Mouse (Mus musculus): ENCODE measurements at regions not wholly inside any gene's neighbourhood (a gene's known extent, or its start where the extent isn't known, plus 50 kb on each side); places are given as distances from the start of the nearest gene placed in this dataset.

- H3K4me3 ChIP-seq (ENCODE audit: insufficient read depth in 1 of 2, low read depth in 1 of 2, low read length in 2 of 2, poor library complexity in 1 of 2, severe bottlenecking in 1 of 2) = no peak overlapping the region
- H3K9ac ChIP-seq (ENCODE audit: insufficient read depth, low read depth, low read length, poor library complexity, severe bottlenecking) = no peak overlapping the region
- H3K4me1 ChIP-seq (ENCODE audit: control insufficient read depth in 2 of 2, insufficient read depth in 2 of 2, low read length in 2 of 2, poor library complexity in 1 of 2) = peaks cover 9 to 19% of the 10 kb centered on the region in 2 experiments
- in situ Hi-C loops (cut with MboI; ENCODE audit: low sequenced_read_pairs in 2 of 2, unreplicated experiment in 2 of 2) = no loop called here
- no peak overlapping the region for H3K27ac ChIP-seq (ENCODE audit: insufficient read depth, low read depth, low read length, poor library complexity, severe bottlenecking)
- DNase-seq (ENCODE audit: low read depth, low spot score) = no peak
- no peaks in the 10 kb centered on the region for H3K36me3 ChIP-seq (ENCODE audit: control insufficient read depth, insufficient read depth, low read length, poor library complexity, severe bottlenecking)
- no peaks in the 10 kb centered on the region for H3K9me3 ChIP-seq (ENCODE audit: control insufficient read depth, insufficient read depth, low read depth, low read length)
- TF ChIP-seq HCFC1 (IDR thresholded peaks at IDR 0.05; ENCODE audit: borderline replicate concordance, insufficient read depth, low read length) (no peak), MAFK (IDR thresholded peaks at IDR 0.05; ENCODE audit: insufficient read depth, low read depth, low read length) (no peak), CHD2 (IDR thresholded peaks at IDR 0.05; ENCODE audit: low read depth, low read length) (no peak), ZNF384 (IDR thresholded peaks at IDR 0.05; ENCODE audit: low read depth, low read length) (no peak), ZC3H11A (IDR thresholded peaks at IDR 0.05; ENCODE audit: borderline replicate concordance, low read depth, low read length) (no peak)
These were observed 614.7 kb upstream of the Gm10131 start for GRCm38 (mm10) chr8:34726145-34726767.

- in situ Hi-C loops (cut with MboI; ENCODE audit: low sequenced_read_pairs in 2 of 2, unreplicated experiment in 2 of 2) = no loop called here
- Histone ChIP-seq H3K36me3 (ENCODE audit: control insufficient read depth, insufficient read depth, low read length, poor library complexity, severe bottlenecking) (no peaks in the 10 kb centered on the region), H3K9me3 (ENCODE audit: control insufficient read depth, insufficient read depth, low read depth, low read length) (no peaks in the 10 kb centered on the region), H3K27ac (ENCODE audit: insufficient read depth, low read depth, low read length, poor library complexity, severe bottlenecking) (no peak overlapping the region), H3K9ac (ENCODE audit: insufficient read depth, low read depth, low read length, poor library complexity, severe bottlenecking) (no peak overlapping the region), H3K4me1 (ENCODE audit: control insufficient read depth in 2 of 2, insufficient read depth in 2 of 2, low read length in 2 of 2, poor library complexity in 1 of 2) (peaks cover 9 to 19% of the 10 kb centered on the region in 2 experiments), H3K4me3 (ENCODE audit: insufficient read depth in 1 of 2, low read depth in 1 of 2, low read length in 2 of 2, poor library complexity in 1 of 2, severe bottlenecking in 1 of 2) (no peak overlapping the region)
- TF ChIP-seq ZNF384 (IDR thresholded peaks at IDR 0.05; ENCODE audit: low read depth, low read length) = no peak
- no peak for TF ChIP-seq ZC3H11A (IDR thresholded peaks at IDR 0.05; ENCODE audit: borderline replicate concordance, low read depth, low read length)
- TF ChIP-seq MAFK (IDR thresholded peaks at IDR 0.05; ENCODE audit: insufficient read depth, low read depth, low read length) = no peak
- DNase-seq (ENCODE audit: low read depth, low spot score) = no peak
These were observed 614.0 kb upstream of the Gm10131 start for GRCm38 (mm10) chr8:34725546-34725945.

- no peaks in the 10 kb centered on the region for H3K36me3 ChIP-seq (ENCODE audit: control insufficient read depth, insufficient read depth, low read length, poor library complexity, severe bottlenecking)
- H3K27ac ChIP-seq (ENCODE audit: insufficient read depth, low read depth, low read length, poor library complexity, severe bottlenecking) = no peak overlapping the region
- no peak overlapping the region for H3K4me3 ChIP-seq (ENCODE audit: insufficient read depth in 1 of 2, low read depth in 1 of 2, low read length in 2 of 2, poor library complexity in 1 of 2, severe bottlenecking in 1 of 2)
- H3K9ac ChIP-seq (ENCODE audit: insufficient read depth, low read depth, low read length, poor library complexity, severe bottlenecking) = no peak overlapping the region
- no peak for TF ChIP-seq MAFK (IDR thresholded peaks at IDR 0.05; ENCODE audit: insufficient read depth, low read depth, low read length)
- no peak for TF ChIP-seq ZC3H11A (IDR thresholded peaks at IDR 0.05; ENCODE audit: borderline replicate concordance, low read depth, low read length)
- no peak for TF ChIP-seq CHD2 (IDR thresholded peaks at IDR 0.05; ENCODE audit: low read depth, low read length)
- TF ChIP-seq HCFC1 (IDR thresholded peaks at IDR 0.05; ENCODE audit: borderline replicate concordance, insufficient read depth, low read length) = no peak
- in situ Hi-C loops (cut with MboI; ENCODE audit: low sequenced_read_pairs in 2 of 2, unreplicated experiment in 2 of 2) = no loop called here
- no peaks in the 10 kb centered on the region for H3K9me3 ChIP-seq (ENCODE audit: control insufficient read depth, insufficient read depth, low read depth, low read length)
- no peak for DNase-seq (ENCODE audit: low read depth, low spot score)
- peaks cover 3 to 4% of the 10 kb centered on the region in 2 experiments; a peak in 3 of 4 replicates for H3K4me1 ChIP-seq (ENCODE audit: control insufficient read depth in 2 of 2, insufficient read depth in 2 of 2, low read length in 2 of 2, poor library complexity in 1 of 2)
These were observed 598.6 kb upstream of the Gm10131 start for GRCm38 (mm10) chr8:34709911-34710733.

GRCm38 (mm10) chr8:34709316-34709715 is 597.8 kb upstream of the Gm10131 start:
- in situ Hi-C loops (cut with MboI; ENCODE audit: low sequenced_read_pairs in 2 of 2, unreplicated experiment in 2 of 2) = no loop called here

More at GRCm38 (mm10) chr8:34709316-34709715, 597.8 kb upstream of the Gm10131 start:
- Histone ChIP-seq H3K4me3 (ENCODE audit: insufficient read depth in 1 of 2, low read depth in 1 of 2, low read length in 2 of 2, poor library complexity in 1 of 2, severe bottlenecking in 1 of 2) (no peak overlapping the region), H3K4me1 (ENCODE audit: control insufficient read depth in 2 of 2, insufficient read depth in 2 of 2, low read length in 2 of 2, poor library complexity in 1 of 2) (peaks cover 3 to 4% of the 10 kb centered on the region in 2 experiments; a peak in 3 of 4 replicates), H3K36me3 (ENCODE audit: control insufficient read depth, insufficient read depth, low read length, poor library complexity, severe bottlenecking) (no peaks in the 10 kb centered on the region), H3K9ac (ENCODE audit: insufficient read depth, low read depth, low read length, poor library complexity, severe bottlenecking) (no peak overlapping the region), H3K9me3 (ENCODE audit: control insufficient read depth, insufficient read depth, low read depth, low read length) (no peaks in the 10 kb centered on the region), H3K27ac (ENCODE audit: insufficient read depth, low read depth, low read length, poor library complexity, severe bottlenecking) (no peak overlapping the region)
- no peak for DNase-seq (ENCODE audit: low read depth, low spot score)
- TF ChIP-seq MAFK (IDR thresholded peaks at IDR 0.05; ENCODE audit: insufficient read depth, low read depth, low read length) (no peak), HCFC1 (IDR thresholded peaks at IDR 0.05; ENCODE audit: borderline replicate concordance, insufficient read depth, low read length) (no peak), ZC3H11A (IDR thresholded peaks at IDR 0.05; ENCODE audit: borderline replicate concordance, low read depth, low read length) (no peak), ZNF384 (IDR thresholded peaks at IDR 0.05; ENCODE audit: low read depth, low read length) (no peak), CHD2 (IDR thresholded peaks at IDR 0.05; ENCODE audit: low read depth, low read length) (no peak)

All from ES-E14 (cell line).